Mouse (Mus musculus) pancreas, adult 10 weeks (tissue): ENCODE measurements around the gene Vac14. TPM values are rescaled to one million over a fixed set of nuclear protein-coding genes. Genes with fewer than 3 reads are reported as not detected.

ENCODE experiments used
- polyA plus RNA-seq: library from polyadenylated mRNA; stranded (reverse); fragments of 350-450 nt; fragmentation: Illumina TruSeq; extraction: RNeasy Lipid Tissue Mini Kit (QIAGEN cat#74804); gene quantifications from one replicate; pipeline ENCODE4 v1.2.3, GENCODE M21; 2015; ENCODE audit warnings: low read depth, low replicate concordance; ENCODE audit not compliant: insufficient read depth

The Vac14 gene
- polyA plus RNA-seq, result 6.9 TPM

GRCm38 (mm10) chr8:110618391-110619207 is at the start of gene Vac14:
Gene Vac14, plus strand, starts transcription at chr8:110618585.

GRCm38 (mm10) chr8:110720685-110721598 is 102.6 kb downstream of the Vac14 start, which contains the start of gene Mtss1l:
Gene Mtss1l, plus strand, starts transcription at chr8:110721476.

Other genes starting within 250 kb of the Vac14 start
- gene Mtss1l, start 102.9 kb downstream of the Vac14 start, polyA plus RNA-seq, result 3.7 TPM
- 5.1 TPM for gene Il34, start 187.3 kb downstream of the Vac14 start, polyA plus RNA-seq
- gene Cog4, start 228.0 kb downstream of the Vac14 start, polyA plus RNA-seq, result 9.6 TPM
- gene Sf3b3, start 228.2 kb downstream of the Vac14 start, polyA plus RNA-seq, result 10.7 TPM